Mouse (Mus musculus) heart, adult 11 months (tissue): ENCODE results near the gene Zfp536.

Experiments
- DNase-seq: peaks from one replicate; pipeline ENCODE4 v3.0.0; 2022

Gene Zfp536

DNA sequence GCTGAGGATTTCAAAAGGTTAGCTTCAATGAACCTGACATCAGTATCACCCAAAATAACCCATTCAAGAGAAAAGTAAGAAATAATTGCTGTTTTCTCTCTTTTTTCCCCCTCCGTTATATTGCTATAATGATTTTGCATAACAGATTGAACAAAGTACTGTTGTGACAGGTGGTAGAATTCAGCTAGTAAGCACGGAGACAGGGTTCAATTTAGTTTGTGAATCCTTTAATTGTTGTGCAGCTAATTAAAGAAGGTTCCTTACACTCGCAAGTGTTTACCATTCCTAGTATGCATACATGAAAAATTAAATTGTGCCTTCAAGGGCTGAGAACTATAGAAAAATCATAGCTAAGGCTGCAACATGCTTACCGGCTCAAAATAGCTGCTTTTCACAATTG, 173.1 kb downstream of the Zfp536 start:
- no peak for DNase-seq

GRCm38 (mm10) chr7:37594211-37595030, 179.0 kb downstream of the Zfp536 start:
- peak; percentile 27 for DNase-seq

DNA sequence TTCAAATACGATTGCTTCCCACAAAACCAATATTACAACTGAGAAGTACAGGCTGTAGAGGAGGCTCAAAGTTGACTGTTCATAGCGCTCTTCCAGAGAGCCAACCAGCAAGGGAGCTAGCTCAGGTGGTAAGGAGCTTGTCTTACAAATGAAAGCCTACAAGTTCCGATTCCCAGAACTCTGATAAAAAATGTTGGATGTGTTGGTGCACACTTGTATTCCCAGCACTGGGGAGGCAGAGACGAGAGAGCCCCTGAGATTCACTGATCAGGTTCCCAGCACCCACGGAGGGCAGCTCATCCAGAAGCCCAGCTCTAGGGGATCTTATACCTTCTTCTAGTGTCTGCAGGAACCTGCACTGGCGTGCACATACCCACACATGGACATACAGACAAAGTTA, 179.9 kb downstream of the Zfp536 start:
- DNase-seq = peak; percentile 72

- peak; percentile 82 for DNase-seq
Measured at GRCm38 (mm10) chr7:37586694-37587093, 186.7 kb downstream of the Zfp536 start.

- no peak for DNase-seq
Measured at GRCm38 (mm10) chr7:37581262-37581661, 192.2 kb downstream of the Zfp536 start.

- DNase-seq = peak; percentile 48
Measured at GRCm38 (mm10) chr7:37580554-37580953, 192.9 kb downstream of the Zfp536 start.

DNA sequence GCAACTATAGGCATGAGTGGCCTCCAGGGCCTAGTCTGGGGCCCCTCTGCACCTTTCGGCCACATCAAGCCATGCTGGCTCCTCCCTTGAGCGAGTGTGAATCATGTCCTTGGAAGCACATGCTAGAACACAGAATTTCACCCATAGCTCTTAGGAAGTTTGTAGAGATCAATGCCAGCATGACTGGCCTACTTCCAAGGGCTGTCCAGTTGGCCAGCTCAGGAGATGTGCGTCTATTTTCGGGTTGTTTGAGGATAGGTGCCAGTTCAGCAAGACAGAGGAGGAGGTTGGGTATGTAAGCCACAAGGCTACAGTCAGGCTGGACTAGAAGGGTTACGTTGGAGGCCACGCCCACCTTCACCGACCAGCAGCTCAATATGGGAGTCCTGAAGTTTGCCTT, 201.4 kb downstream of the Zfp536 start:
- DNase-seq = peak; percentile 95

DNA sequence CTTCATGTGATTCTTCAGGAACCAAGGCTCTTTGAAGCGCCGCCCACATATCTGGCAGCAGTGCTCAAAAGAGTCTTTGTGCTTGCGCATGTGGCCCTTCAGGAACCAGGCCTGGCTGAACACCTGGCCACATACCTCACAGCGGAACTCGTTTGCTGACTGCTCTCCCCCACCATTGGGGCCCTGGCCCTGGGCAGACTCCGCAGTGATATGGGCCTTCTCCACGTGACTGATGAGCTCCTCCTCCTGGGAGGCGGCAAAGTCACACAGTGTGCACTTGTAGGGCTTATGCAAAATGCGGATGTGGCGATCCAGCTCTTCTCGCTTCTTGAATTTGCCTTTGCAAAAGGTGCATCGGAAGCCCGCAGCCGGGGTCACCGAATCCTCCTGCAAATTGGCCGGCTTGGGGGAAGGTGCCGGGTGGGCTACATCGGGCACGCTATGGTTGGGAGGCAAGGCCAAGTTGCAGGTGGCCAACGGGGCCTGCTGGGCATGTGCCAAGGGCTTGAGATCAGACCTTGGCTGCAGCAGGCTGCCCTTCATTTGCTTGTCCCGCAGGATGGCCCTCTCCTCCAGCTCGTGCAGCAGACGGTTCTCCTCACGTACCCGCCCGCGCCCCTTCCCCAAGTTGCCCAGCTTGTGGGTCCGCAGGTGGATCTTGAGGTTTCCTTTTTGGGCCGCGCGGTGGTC, 204.5 kb downstream of the Zfp536 start:
- no peak for DNase-seq

GRCm38 (mm10) chr7:37568041-37568440, 205.4 kb downstream of the Zfp536 start:
- no peak for DNase-seq

GRCm38 (mm10) chr7:37566019-37566418, 207.4 kb downstream of the Zfp536 start:
- no peak for DNase-seq

DNA sequence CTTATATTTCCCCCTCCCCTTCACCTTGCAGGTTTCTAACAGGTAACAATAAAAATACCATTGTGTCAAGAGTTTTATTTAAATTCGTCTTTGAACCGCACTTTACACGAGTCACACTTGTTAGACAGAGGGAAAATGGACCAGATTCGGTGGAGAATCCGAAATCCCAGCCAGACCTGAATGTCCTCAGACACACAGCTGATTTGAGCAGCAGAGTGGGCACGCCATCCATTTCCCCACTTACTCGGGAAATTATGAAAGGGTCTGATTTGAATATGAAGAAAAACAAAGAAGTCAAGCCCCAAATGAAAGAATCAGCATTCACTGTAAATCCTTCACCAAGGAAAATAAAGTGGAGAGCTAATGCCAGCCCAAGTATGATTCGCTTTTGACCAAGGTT, 208.1 kb downstream of the Zfp536 start:
- DNase-seq = no peak

GRCm38 (mm10) chr7:37564644-37565043, 208.8 kb downstream of the Zfp536 start:
- no peak for DNase-seq

DNA sequence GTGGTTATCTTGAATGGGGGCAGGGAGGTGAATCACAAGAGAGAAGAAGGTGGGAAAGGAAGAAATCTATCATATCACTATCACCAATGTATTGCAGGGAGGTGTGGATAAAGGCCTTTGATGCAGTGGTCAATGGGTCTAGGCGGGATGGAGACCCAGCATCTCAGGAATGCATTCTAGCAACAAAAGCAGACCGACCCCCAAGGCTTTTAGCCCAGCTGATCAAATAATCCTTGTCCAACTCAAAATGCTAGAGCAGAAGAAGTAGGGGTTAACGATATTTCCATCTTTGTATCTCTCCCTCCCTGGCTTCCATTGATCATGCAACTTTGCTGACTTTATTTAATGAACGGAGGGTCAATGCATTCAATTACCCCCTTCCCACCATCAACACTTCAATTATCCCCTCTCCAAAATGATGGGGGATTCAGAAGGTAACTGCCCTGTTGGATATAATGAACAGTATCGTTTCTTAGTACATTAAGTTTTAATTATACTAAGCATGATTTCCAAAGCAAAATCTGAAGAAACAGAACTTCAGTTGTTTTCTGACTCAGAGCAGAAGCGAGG, 209.5 kb downstream of the Zfp536 start:
- DNase-seq = no peak

- DNase-seq = peak; percentile 98
Measured at GRCm38 (mm10) chr7:37563171-37563574, 210.3 kb downstream of the Zfp536 start.

DNA sequence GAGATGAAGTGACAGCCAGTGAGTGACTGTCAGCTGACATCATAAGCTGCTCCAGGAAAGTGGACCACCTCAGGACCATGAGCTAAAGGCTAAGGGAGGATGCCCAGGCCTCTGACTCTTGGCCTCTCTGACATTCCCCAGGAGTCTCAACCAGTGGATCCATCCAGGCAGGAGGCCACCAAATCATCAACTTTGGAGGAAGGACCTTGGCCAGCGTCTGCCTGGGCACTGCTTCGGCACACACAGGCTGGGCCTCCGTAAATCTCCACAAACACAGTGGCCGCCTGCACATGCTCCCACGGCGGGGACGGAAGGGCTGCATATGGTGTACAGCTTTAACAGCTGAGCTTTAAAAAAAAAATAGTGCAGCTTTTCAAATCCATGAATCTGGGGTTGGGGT, 210.9 kb downstream of the Zfp536 start:
- no peak for DNase-seq

GRCm38 (mm10) chr7:37560581-37560980, 212.9 kb downstream of the Zfp536 start:
- DNase-seq = no peak

GRCm38 (mm10) chr7:37559851-37560250, 213.6 kb downstream of the Zfp536 start:
- DNase-seq = peak; percentile 88

- DNase-seq = no peak
Measured at GRCm38 (mm10) chr7:37559341-37559740, 214.1 kb downstream of the Zfp536 start.

- no peak for DNase-seq
Measured at GRCm38 (mm10) chr7:37556811-37557210, 216.6 kb downstream of the Zfp536 start.

DNA sequence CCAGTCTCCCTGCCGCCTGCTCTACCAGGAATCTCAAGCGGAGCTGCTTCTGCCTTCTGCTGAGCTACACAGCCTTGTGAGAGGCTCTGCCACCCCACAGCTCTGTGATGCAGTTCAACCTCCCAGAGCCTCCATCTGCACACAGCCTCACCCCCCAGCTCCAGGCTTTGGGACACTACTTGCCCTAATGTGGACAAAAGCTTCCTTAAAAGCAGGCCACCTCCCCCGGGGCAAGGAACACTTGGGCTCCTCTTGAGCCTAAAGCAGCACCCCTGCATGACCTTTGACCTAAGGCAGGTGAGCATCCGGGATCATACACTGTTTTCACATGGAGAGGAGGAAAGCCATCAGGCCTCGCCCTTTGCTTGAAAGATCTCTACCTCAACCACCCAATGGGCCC, 219.0 kb downstream of the Zfp536 start:
- DNase-seq = peak; percentile 80

- no peak for DNase-seq
Measured at GRCm38 (mm10) chr7:37553646-37554045, 219.8 kb downstream of the Zfp536 start.

- no peak for DNase-seq
Measured at GRCm38 (mm10) chr7:37552384-37552783, 221.1 kb downstream of the Zfp536 start.

DNA sequence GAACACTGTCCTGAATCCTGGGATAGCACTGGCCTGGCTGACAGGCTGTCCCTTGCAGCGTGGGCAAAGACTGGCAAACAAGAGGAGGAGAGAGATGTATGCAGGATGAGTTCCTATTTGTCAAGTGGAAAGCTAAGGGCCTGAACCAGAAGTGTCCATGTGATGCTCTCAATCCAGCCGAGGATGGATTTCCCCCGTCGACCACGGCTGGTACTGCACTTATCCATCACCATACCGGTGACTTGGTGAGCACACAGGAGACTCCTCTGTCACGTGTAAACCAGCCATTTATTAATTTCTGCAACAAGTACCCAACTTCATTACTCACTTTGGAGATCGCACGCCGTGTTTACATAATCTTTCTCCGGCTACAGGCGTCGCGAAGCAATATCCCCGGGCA, 224.6 kb downstream of the Zfp536 start:
- peak; percentile 86 for DNase-seq

GRCm38 (mm10) chr7:37544011-37544410, 229.4 kb downstream of the Zfp536 start:
- DNase-seq = no peak
